Mouse (Mus musculus): ENCODE results near the gene Pdk2.

The Pdk2 gene

DNA sequence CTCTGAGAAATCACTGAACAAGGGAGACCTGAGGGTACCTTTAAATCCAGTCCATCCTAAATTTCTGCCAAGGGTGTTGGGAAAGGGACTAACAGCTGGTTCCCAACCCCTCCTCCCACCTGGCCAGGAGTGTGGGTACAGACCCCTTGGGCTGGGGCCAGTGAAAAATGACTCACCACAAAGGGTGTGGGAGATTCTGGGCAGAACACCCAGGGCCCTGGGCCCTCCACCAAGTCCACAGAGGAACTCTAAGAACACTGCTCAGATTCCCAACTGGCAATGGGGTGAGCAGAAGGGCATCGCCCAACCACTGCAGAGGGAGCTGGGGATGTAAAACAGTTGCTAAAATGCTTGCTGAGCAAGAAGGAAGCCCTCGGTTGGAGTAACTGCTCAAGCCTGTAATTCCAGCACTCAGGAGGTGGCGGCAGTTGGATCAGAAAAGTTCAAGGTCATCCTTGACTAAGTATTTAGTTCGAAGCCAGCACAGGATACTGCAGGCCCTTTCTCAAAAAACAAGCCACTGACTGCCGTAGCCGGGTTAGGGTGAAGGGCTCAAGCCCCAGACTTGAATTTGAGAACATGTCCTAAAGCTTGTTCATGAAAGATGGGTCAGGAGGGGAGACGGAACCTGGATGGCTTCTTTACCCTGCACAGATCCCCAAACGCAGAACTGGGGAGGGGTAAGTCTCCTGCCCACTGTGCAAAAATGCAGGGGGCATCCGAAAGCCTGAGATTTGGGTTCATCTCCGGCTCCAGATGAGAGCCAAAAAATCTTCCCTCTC is 52.2 kb downstream of the Pdk2 start:
- no peak for DNase-seq (ENCODE audit: low read depth, low spot score)

DNA sequence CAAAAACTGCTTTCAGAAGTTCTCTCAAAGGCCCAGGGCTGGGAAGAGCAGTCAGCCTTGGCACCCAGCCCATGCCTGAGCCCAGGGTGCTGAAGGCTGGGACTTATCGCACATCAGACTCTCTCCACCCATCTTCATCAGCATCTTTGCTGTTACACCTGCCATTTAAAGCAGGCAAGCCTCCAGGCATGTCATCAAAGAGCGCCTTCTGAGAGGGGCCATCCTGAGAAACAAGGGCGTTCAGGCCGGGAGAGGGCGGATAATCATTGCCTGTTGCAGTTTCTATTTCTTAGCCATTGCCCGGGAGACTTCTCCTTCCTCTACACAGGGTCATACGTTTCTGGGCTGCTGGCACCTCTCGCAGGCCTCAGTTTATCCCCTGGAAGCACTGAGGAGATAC is 53.3 kb downstream of the Pdk2 start:
- DNase-seq (ENCODE audit: low read depth, low spot score), result no peak

DNA sequence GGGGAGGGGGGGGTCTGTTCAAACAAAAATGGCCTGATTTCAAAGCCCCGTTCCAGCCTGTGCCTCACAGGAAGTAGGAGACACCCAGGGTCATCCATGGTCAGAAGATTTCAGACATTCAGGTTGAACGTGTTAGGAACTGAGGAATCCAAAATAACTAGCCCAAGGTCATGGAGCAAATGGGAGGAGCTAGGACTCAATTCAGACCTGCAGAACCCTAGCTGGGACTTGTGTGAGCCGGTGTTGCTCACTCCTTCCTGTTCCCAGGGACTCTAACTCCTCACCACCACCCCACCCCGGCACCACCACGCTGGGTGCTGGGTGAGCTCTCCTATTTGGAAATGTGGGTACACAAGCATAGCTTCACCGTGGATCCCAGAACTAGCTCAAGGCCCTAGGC is 53.8 kb downstream of the Pdk2 start:
- no peak for DNase-seq (ENCODE audit: low read depth, low spot score)

DNA sequence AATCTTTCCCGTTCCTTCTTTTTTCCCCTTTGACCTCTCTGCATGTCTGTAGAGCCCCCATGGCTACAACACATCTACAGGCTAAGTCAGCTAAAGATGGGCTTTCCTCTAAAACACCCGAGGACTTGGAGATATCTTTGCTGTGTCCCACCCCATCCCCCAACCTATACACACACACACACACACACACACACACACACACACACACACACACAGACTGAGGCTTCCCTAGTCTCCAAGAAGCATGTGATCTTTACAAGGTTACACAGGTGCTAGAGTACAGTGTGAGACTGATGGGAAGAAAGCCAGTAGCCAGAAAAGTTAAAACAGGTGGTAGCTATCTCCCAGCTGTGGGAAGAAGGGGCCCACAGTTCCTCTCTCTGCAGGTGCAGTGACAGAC is 54.7 kb downstream of the Pdk2 start:
- no peak for DNase-seq (ENCODE audit: low read depth, low spot score)

DNA sequence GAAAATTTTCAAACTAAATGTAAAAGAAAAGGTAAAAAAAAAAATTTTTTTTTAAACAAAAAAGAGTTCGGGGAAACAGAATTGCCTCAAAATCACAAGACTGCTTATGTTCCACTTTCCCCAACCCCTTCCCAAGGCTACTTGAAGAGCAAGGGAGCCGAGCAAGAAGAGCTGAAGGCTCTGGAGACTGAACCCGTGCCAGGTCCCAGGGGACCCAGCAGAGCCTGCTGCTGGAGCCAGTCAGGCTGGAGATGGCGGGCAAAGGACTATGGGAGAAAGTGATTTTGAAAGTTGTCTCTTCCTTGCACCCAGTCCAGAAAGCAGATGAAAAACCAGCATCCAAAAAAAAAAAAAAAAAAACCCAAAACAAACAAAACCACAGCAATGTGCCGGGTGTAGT is 55.3 kb downstream of the Pdk2 start:
- no peak for DNase-seq (ENCODE audit: low read depth, low spot score)

DNA sequence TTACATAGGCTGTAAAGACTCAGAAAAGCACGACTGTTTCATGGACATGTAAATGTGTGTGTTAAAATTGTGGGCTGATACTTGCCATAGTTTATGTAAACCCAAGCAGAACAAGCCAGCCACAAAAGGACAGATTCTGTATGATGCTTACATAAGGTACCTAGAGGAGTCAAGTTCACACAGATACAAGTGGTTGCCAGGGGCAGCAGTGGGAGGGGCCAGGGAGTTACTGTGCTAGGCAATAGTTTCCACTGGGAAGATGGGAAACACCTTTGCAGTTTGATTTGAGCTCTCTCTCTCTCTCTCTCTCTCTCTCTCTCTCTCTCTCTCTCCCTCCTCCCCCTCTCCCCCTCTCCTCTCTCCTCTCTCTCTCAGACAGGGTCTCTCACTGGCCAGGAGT is 56.0 kb downstream of the Pdk2 start:
- DNase-seq (ENCODE audit: low read depth, low spot score), result no peak

DNA sequence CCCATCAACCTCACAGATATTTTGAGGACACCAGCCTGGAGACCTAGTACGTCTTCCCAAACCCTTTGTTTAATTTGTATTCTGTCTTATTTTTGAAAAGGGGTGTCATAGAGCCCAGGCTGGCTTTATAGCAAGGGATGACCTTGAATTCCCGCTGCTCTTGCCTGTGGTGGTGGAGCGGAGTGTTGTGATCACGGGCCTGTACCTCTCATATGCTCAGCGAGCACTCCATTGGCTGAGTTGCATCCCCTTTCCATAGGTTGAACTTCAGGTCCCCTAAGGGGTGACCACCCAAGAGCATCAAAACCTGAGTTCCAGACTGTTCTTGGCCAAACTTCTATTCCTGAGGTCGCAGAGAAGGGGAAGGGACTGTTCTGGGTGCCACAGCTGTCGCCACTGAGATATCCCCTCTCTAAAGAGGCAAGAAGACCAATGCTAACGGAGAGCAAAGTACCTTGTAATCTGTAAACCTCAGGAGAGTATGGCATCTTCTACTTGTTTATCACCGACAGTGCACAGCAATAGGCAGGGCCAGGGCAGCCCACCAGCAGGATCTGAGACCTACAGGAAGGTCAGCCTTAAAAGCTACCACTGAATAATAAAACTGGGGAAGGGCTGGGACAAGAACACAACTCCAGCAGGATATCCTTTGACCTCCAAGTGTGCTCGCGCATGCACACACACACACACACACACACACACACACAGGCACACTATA is 61.5 kb downstream of the Pdk2 start:
- no peak for DNase-seq (ENCODE audit: low read depth, low spot score)

DNA sequence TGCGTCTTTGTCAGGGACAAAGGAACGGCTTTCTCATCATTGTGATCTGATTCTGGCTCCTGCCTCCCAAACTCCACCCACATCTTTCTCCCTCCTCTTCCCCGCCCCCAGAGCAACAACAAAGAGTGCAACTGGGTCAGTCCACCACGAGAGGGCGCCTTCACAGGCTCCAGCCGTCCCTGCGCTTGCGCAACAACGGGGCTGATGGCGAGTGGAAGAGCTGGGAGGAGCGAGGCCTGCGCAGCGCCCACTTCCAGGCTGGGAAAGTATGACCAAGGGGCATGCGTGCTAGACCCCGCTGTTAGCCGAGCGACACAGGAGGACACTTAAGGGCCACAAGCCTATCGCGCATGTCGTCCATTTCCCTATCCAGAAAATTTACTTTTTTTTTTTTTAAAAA is 62.2 kb downstream of the Pdk2 start:
- peak; percentile 91 for DNase-seq (ENCODE audit: low read depth, low spot score)

DNA sequence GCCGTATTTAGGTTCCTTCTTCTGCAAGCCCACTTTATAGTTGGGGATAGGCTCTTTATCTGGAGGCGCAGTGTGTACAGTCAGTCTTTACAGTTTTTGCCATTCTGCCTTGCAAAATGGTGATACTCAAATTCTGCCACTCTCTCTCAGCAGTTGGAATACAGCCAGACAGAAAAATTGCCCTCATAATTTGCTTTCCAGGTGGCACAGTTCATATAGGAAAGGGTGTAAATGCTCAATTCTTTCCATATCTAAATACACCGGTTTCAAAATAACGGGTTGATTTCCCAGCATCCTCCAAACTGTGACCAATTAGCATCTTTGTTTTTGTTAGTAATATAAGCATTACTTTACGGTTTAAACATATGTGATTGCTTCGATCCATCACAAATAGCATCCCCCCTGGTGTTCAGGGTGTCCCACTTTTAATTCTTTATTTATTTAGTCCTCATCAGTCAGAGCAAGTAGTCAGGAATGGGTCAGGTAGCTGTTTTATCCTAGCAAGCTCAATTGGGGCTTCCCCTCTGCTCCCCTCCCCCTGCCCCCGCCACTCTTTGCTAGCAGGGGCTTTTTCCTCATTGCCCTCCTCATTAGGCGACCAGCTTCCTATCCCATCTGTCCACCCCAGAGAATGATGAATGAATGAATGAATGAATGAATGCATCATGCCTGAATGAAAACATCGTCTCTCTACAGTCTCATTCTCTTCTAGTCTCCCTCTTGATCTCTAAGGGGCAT is 62.8 kb downstream of the Pdk2 start:
- no peak for DNase-seq (ENCODE audit: low read depth, low spot score)

All from retina, adult 2 months (tissue).